ENCODE assay signal across 18 mouse cellular contexts in the genomic region with DNA sequence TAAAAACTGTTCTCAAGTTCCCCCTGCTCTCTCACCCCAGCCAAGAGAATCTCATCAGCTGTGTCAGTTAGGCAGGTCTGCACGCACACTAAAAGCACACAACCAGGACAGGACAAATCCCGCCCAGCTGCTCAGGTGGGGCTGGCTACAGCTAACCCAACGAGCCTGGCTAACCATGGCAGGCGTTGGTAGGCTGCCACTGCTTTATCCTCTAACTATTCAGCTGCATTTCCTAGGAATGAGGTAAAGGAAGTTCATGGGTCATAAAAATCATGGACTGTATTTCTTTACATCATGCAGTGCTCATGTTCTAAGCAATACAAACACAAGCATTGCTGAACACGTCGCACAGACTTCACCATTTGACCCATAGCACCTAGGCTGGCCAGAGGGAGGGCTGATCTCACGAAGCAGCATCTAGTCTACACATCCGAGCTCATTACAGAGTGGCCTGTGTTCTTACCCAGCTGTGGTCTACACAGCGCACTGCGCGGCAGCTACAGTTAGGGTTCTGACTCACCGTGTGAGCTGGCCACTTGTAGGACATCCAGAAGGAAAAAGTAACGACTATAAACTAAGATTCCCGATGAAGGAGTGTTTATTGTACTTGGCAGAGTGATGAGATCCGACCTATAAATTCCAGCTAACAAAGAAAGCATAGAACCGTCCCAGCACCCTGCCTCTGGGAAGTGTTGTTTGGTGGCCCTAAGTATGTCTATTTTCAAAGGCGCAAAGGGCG. TPM values are rescaled to one million over a fixed set of nuclear protein-coding genes. Genes with fewer than 3 reads are reported as not detected.
DNase-seq lines count a peak whose midpoint lies in the region; ATAC-seq lines count a peak whose summit lies in the region.
"Had no signal": no experiment of that assay in that cellular context is flagged by ENCODE, and none has a peak within 500 bp of the region (broad histone marks: within the 10 kb centered on the region; RNA-seq: fewer than 3 reads in every experiment).

No protein-coding gene starts in this region.

- H3K27me3 ChIP-seq in embryonic facial prominence, embryonic 12.5 days: no peaks in the 10 kb centered on the region
- no peaks in the 10 kb centered on the region for H3K27me3 ChIP-seq in embryonic facial prominence, embryonic 10.5 days (replicated peaks; ENCODE audit: low read depth, poor library complexity, severe bottlenecking)
- H3K27me3 ChIP-seq in liver, embryonic 16.5 days (ENCODE audit: control insufficient read depth, insufficient read depth, low read depth, low read length): no peaks in the 10 kb centered on the region
- H3K27me3 ChIP-seq in liver, embryonic 12.5 days (replicated peaks): no peaks in the 10 kb centered on the region
- no peaks in the 10 kb centered on the region for H3K27me3 ChIP-seq in limb, embryonic 11.5 days (ENCODE audit: control insufficient read depth, insufficient read depth, low read length)
- H3K27me3 ChIP-seq in stomach, embryonic 16.5 days (ENCODE audit: control insufficient read depth, insufficient read depth, low read length): no peaks in the 10 kb centered on the region
- H3K27me3 ChIP-seq: forebrain, embryonic 12.5 days; liver, embryonic 13.5 days; midbrain, embryonic 12.5 days had no signal

- H3K4me2 ChIP-seq in embryonic facial prominence, embryonic 12.5 days (replicated peaks): no peak overlapping the region
- no peak overlapping the region for H3K4me2 ChIP-seq in liver, embryonic 16.5 days (ENCODE audit: low read depth, low read length)
- H3K4me2 ChIP-seq in liver, embryonic 12.5 days: no peak overlapping the region
- H3K4me2 ChIP-seq in limb, embryonic 11.5 days (ENCODE audit: low read depth, severe bottlenecking): no peak overlapping the region
- H3K4me2 ChIP-seq in stomach, embryonic 16.5 days (ENCODE audit: low read depth, low read length): no peak overlapping the region
- H3K4me2 ChIP-seq: forebrain, embryonic 12.5 days; liver, embryonic 13.5 days; midbrain, embryonic 12.5 days had no signal

- no peak overlapping the region for H3K9ac ChIP-seq in embryonic facial prominence, embryonic 12.5 days
- H3K9ac ChIP-seq in liver, embryonic 16.5 days (ENCODE audit: low read depth, low read length): no peak overlapping the region
- no peak overlapping the region for H3K9ac ChIP-seq in liver, embryonic 12.5 days
- H3K9ac ChIP-seq in limb, embryonic 11.5 days (ENCODE audit: low read length): no peak overlapping the region
- H3K9ac ChIP-seq in stomach, embryonic 16.5 days (ENCODE audit: low read length): no peak overlapping the region; the same call in 1 of the 2 replicates
- H3K9ac ChIP-seq: forebrain, embryonic 12.5 days; liver, embryonic 13.5 days; midbrain, embryonic 12.5 days had no signal

- whole genome bisulfite sequencing in embryonic facial prominence, embryonic 12.5 days: 74% methylated on average over 18 of the region's 18 CpGs
- WGBS in embryonic facial prominence, embryonic 10.5 days: 87% methylated on average over 18 of the region's 18 CpGs
- 79% methylated on average over 18 of the region's 18 CpGs for WGBS in liver, embryonic 16.5 days (ENCODE audit: insufficient replicate concordance)
- 83% methylated on average over 18 of the region's 18 CpGs for WGBS in liver, embryonic 12.5 days (ENCODE audit: insufficient replicate concordance)
- WGBS in limb, embryonic 11.5 days: 80% methylated on average over 18 of the region's 18 CpGs
- WGBS in stomach, embryonic 16.5 days: 65% methylated on average over 18 of the region's 18 CpGs

- no peak overlapping the region for H3K4me3 ChIP-seq in embryonic facial prominence, embryonic 12.5 days
- no peak overlapping the region for H3K4me3 ChIP-seq in embryonic facial prominence, embryonic 10.5 days
- H3K4me3 ChIP-seq in liver, embryonic 16.5 days (ENCODE audit: low read depth, low read length): no peak overlapping the region
- H3K4me3 ChIP-seq in liver, embryonic 12.5 days: no peak overlapping the region
- no peak overlapping the region for H3K4me3 ChIP-seq in limb, embryonic 11.5 days (ENCODE audit: low read depth, low read length)
- no peak overlapping the region for H3K4me3 ChIP-seq in stomach, embryonic 16.5 days (replicated peaks; ENCODE audit: low read length)
- H3K4me3 ChIP-seq: forebrain, embryonic 12.5 days; liver, embryonic 13.5 days; midbrain, embryonic 12.5 days had no signal

- H3K4me1 ChIP-seq in embryonic facial prominence, embryonic 12.5 days: peaks cover 10% of the 10 kb centered on the region
- 0 out of 2 replicates have a peak, but pooled peaks cover 4% of the 10 kb centered on the region for H3K4me1 ChIP-seq in embryonic facial prominence, embryonic 10.5 days
- H3K4me1 ChIP-seq in liver, embryonic 16.5 days (ENCODE audit: control insufficient read depth, low read depth, low read length): peaks cover under 1% of the 10 kb centered on the region; the same call in 1 of the 2 replicates
- H3K4me1 ChIP-seq in liver, embryonic 12.5 days: no peaks in the 10 kb centered on the region
- H3K4me1 ChIP-seq in limb, embryonic 11.5 days (ENCODE audit: control insufficient read depth, insufficient read depth, low read length): peaks cover 2% of the 10 kb centered on the region; the same call in 1 of the 2 replicates
- H3K4me1 ChIP-seq in stomach, embryonic 16.5 days (ENCODE audit: control insufficient read depth, insufficient read depth, low read length): peaks cover 16% of the 10 kb centered on the region
- H3K4me1 ChIP-seq: forebrain, embryonic 12.5 days; midbrain, embryonic 12.5 days had no signal

- no peak for ATAC-seq in embryonic facial prominence, embryonic 12.5 days (ENCODE audit: insufficient number of reproducible peaks, insufficient read depth, low FRiP score, low TSS enrichment)
- peak; percentile 27; the same call in 1 of the 2 replicates for ATAC-seq in liver, embryonic 16.5 days (ENCODE audit: low read depth)
- no peak for ATAC-seq in liver, embryonic 12.5 days
- no peak for ATAC-seq in limb, embryonic 11.5 days (ENCODE audit: insufficient number of reproducible peaks, low FRiP score, low TSS enrichment, low read depth)
- peak; percentile 56; the same call in 1 of the 2 replicates for ATAC-seq in stomach, embryonic 16.5 days (ENCODE audit: insufficient read depth, low FRiP score)
- ATAC-seq: CD4-positive, CD25-positive, alpha-beta regulatory T cell, adult 4 months had no signal

- peak overlapping the region; percentile 52; the same call in 1 of the 2 replicates for H3K27ac ChIP-seq in embryonic facial prominence, embryonic 12.5 days
- H3K27ac ChIP-seq in embryonic facial prominence, embryonic 10.5 days (replicated peaks): no peak overlapping the region
- no peak overlapping the region for H3K27ac ChIP-seq in liver, embryonic 16.5 days (ENCODE audit: low read length)
- H3K27ac ChIP-seq in liver, embryonic 12.5 days: no peak overlapping the region
- peak overlapping the region; percentile 36; the same call in 1 of the 2 replicates for H3K27ac ChIP-seq in limb, embryonic 11.5 days (replicated peaks; ENCODE audit: low read depth, low read length)
- H3K27ac ChIP-seq in stomach, embryonic 16.5 days (ENCODE audit: low read length): peak overlapping the region; percentile 2; the same call in 1 of the 2 replicates
- H3K27ac ChIP-seq: liver, embryonic 13.5 days; midbrain, embryonic 12.5 days had no signal

- H3K9me3 ChIP-seq in embryonic facial prominence, embryonic 12.5 days: no peaks in the 10 kb centered on the region
- no peaks in the 10 kb centered on the region for H3K9me3 ChIP-seq in embryonic facial prominence, embryonic 10.5 days
- H3K9me3 ChIP-seq in liver, embryonic 16.5 days (replicated peaks; ENCODE audit: control insufficient read depth, low read length): no peaks in the 10 kb centered on the region; the same call in 1 of the 2 replicates
- H3K9me3 ChIP-seq in liver, embryonic 12.5 days (replicated peaks): no peaks in the 10 kb centered on the region
- H3K9me3 ChIP-seq in limb, embryonic 11.5 days (ENCODE audit: control insufficient read depth, low read length): no peaks in the 10 kb centered on the region
- H3K9me3 ChIP-seq in stomach, embryonic 16.5 days (replicated peaks; ENCODE audit: control insufficient read depth, low read length): no peaks in the 10 kb centered on the region
- H3K9me3 ChIP-seq: forebrain, embryonic 12.5 days; liver, embryonic 13.5 days; midbrain, embryonic 12.5 days had no signal

- no peak for DNase-seq in embryonic facial prominence, embryonic 10.5 days (ENCODE audit: low spot score)
- no peak for DNase-seq in limb, embryonic 11.5 days (ENCODE audit: low spot score)
- DNase-seq in layer of hippocampus, postnatal 36 days: no peak
- no peak for DNase-seq in lung, adult 18-20 months
- DNase-seq: adrenal gland, postnatal 25 days; cerebellum, adult 11 months; gastrocnemius, postnatal 10 days; heart, adult 18-20 months; kidney, postnatal 14 days; liver, embryonic 13.5 days; lung, postnatal 10 days had no signal

- H3K36me3 ChIP-seq in embryonic facial prominence, embryonic 12.5 days: 0 out of 2 replicates have a peak, but pooled peaks cover 3% of the 10 kb centered on the region
- peaks cover 33% of the 10 kb centered on the region for H3K36me3 ChIP-seq in embryonic facial prominence, embryonic 10.5 days (replicated peaks)
- no peaks in the 10 kb centered on the region for H3K36me3 ChIP-seq in liver, embryonic 16.5 days (ENCODE audit: control insufficient read depth, insufficient read depth)
- H3K36me3 ChIP-seq in liver, embryonic 12.5 days: peaks cover 23% of the 10 kb centered on the region
- H3K36me3 ChIP-seq in limb, embryonic 11.5 days (ENCODE audit: control insufficient read depth, insufficient read depth, low read length): 0 out of 2 replicates have a peak, but pooled peaks cover 4% of the 10 kb centered on the region
- H3K36me3 ChIP-seq in stomach, embryonic 16.5 days (ENCODE audit: control insufficient read depth, insufficient read depth, low read length): peaks cover 6% of the 10 kb centered on the region; the same call in 1 of the 2 replicates

RNA-seq across cellular contexts. Expression of gene Zfp36l2, which starts 56.6 kb away (rescaled TPM):
- polyA plus RNA-seq in embryonic facial prominence, embryonic 12.5 days (2016; fragmentation: Nextera tagmentation; extraction: Ambion mirVana): 24.6 and 26.3 TPM in 2 replicates
- 10.8 and 12.0 TPM in 2 replicates for polyA plus RNA-seq in embryonic facial prominence, embryonic 10.5 days (2016; fragmentation: Nextera tagmentation; extraction: Ambion mirVana)
- polyA plus RNA-seq in liver, embryonic 16.5 days (2015; fragmentation: Nextera tagmentation; extraction: Ambion mirVana): 4.6 and 4.7 TPM in 2 replicates
- polyA plus RNA-seq in liver, embryonic 12.5 days (2016; fragmentation: Nextera tagmentation; extraction: Ambion mirVana): 19.5 and 20.0 TPM in 2 replicates
- 24.7 and 27.2 TPM in 2 replicates for polyA plus RNA-seq in limb, embryonic 11.5 days (2014; fragmentation: Nextera tagmentation; extraction: Ambion mirVana)
- 12.7 and 14.5 TPM in 2 replicates for polyA plus RNA-seq in stomach, embryonic 16.5 days (2015; fragmentation: Nextera tagmentation; extraction: Ambion mirVana)
- 10 to 100 TPM; 20.8 to 22.3 TPM for total RNA-seq in layer of hippocampus, postnatal 36 days (2021)

Comparison
In these comparisons a context has a peak if more than half of its experiments do, and no peak if none do; other contexts are left out.
1. ATAC-seq: peak in liver, embryonic 16.5 days (single experiment) and stomach, embryonic 16.5 days (single experiment); none in embryonic facial prominence, embryonic 12.5 days (single experiment), liver, embryonic 12.5 days (single experiment) and limb, embryonic 11.5 days (single experiment).
2. H3K27ac ChIP-seq: peak in embryonic facial prominence, embryonic 12.5 days (single experiment), limb, embryonic 11.5 days (single experiment) and stomach, embryonic 16.5 days (single experiment); none in embryonic facial prominence, embryonic 10.5 days (single experiment), liver, embryonic 16.5 days (single experiment) and liver, embryonic 12.5 days (single experiment).